Mouse (Mus musculus): ENCODE data around the gene Gm27021.

The Gm27021 gene

GRCm38 (mm10) chr8:120641245-120641644 lies 26.6 kb downstream of the Gm27021 start:
- no peak for DNase-seq (ENCODE audit: low spot score)

GRCm38 (mm10) chr8:120634329-120634839 lies 33.5 kb downstream of the Gm27021 start:
- DNase-seq (ENCODE audit: low spot score) = peak; percentile 30

- no peak for DNase-seq (ENCODE audit: low spot score)
Measured at GRCm38 (mm10) chr8:120633665-120634271, 34.1 kb downstream of the Gm27021 start.

GRCm38 (mm10) chr8:120632969-120633664 lies 34.8 kb downstream of the Gm27021 start:
- no peak for DNase-seq (ENCODE audit: low spot score)

- DNase-seq (ENCODE audit: low spot score) = no peak
Measured at GRCm38 (mm10) chr8:120631441-120632375, 36.2 kb downstream of the Gm27021 start.

- no peak for DNase-seq (ENCODE audit: low spot score)
Measured at GRCm38 (mm10) chr8:120630848-120631247, 37.0 kb downstream of the Gm27021 start.

GRCm38 (mm10) chr8:120630031-120630430 lies 37.8 kb downstream of the Gm27021 start:
- no peak for DNase-seq (ENCODE audit: low spot score)

- no peak for DNase-seq (ENCODE audit: low spot score)
Measured at GRCm38 (mm10) chr8:120627298-120627697, 40.6 kb downstream of the Gm27021 start.

- DNase-seq (ENCODE audit: low spot score) = no peak
Measured at GRCm38 (mm10) chr8:120626461-120626860, 41.4 kb downstream of the Gm27021 start.

- no peak for DNase-seq (ENCODE audit: low spot score)
Measured at GRCm38 (mm10) chr8:120623608-120624007, 44.3 kb downstream of the Gm27021 start.

GRCm38 (mm10) chr8:120622161-120622560 lies 45.7 kb downstream of the Gm27021 start:
- DNase-seq (ENCODE audit: low spot score) = no peak

GRCm38 (mm10) chr8:120620441-120620840 lies 47.4 kb downstream of the Gm27021 start:
- DNase-seq (ENCODE audit: low spot score) = no peak

GRCm38 (mm10) chr8:120619235-120620180 lies 48.4 kb downstream of the Gm27021 start:
- no peak for DNase-seq (ENCODE audit: low spot score)

GRCm38 (mm10) chr8:120618110-120618509 lies 49.8 kb downstream of the Gm27021 start:
- DNase-seq (ENCODE audit: low spot score) = peak; percentile 58

- no peak for DNase-seq (ENCODE audit: low spot score)
Measured at GRCm38 (mm10) chr8:120616663-120617626, 50.9 kb downstream of the Gm27021 start.

GRCm38 (mm10) chr8:120614491-120614890 lies 53.4 kb downstream of the Gm27021 start:
- DNase-seq (ENCODE audit: low spot score) = no peak

- no peak for DNase-seq (ENCODE audit: low spot score)
Measured at GRCm38 (mm10) chr8:120610824-120611223, 57.1 kb downstream of the Gm27021 start.

- DNase-seq (ENCODE audit: low spot score) = peak; percentile 74
Measured at GRCm38 (mm10) chr8:120607885-120608284, 60.0 kb downstream of the Gm27021 start.

- no peak for DNase-seq (ENCODE audit: low spot score)
Measured at GRCm38 (mm10) chr8:120607460-120607859, 60.4 kb downstream of the Gm27021 start.

- no peak for DNase-seq (ENCODE audit: low spot score)
Measured at GRCm38 (mm10) chr8:120602672-120603071, 65.2 kb downstream of the Gm27021 start.

Data from urinary bladder, postnatal 25 days (tissue).